Mouse (Mus musculus): ENCODE data around the gene Lmx1a.

GRCm38 (mm10) chr1:167754085-167754484, 65.0 kb downstream of the Lmx1a start:
- TF ChIP-seq CTCF (IDR thresholded peaks at IDR 0.05; ENCODE audit: insufficient read depth, low read length) (no peak), POLR2A (IDR thresholded peaks at IDR 0.05; ENCODE audit: borderline replicate concordance, extremely low read depth, low read depth, low read length) (no peak)

All from lung, adult 2 months (tissue).